Mouse (Mus musculus): ENCODE measurements at regions not wholly inside any gene's neighbourhood (a gene's known extent, or its start where the extent isn't known, plus 50 kb on each side); places are given as distances from the start of the nearest gene placed in this dataset.

- ATAC-seq (replicated peaks; ENCODE audit: insufficient number of reproducible peaks, low FRiP score, low TSS enrichment, low read depth) (no peak), DNase-seq (ENCODE audit: low spot score) (no peak)
- Histone ChIP-seq H3K27me3 (ENCODE audit: control insufficient read depth, insufficient read depth, low read length) (no peaks in the 10 kb centered on the region), H3K4me2 (ENCODE audit: low read depth, low read length) (no peak overlapping the region), H3K27ac (replicated peaks; ENCODE audit: low read depth, low read length) (no peak overlapping the region), H3K4me1 (ENCODE audit: control insufficient read depth, insufficient read depth, low read length) (no peaks in the 10 kb centered on the region), H3K9ac (replicated peaks; ENCODE audit: low read length) (no peak overlapping the region), H3K36me3 (replicated peaks; ENCODE audit: control insufficient read depth, insufficient read depth, low read depth, low read length) (no peaks in the 10 kb centered on the region), H3K9me3 (replicated peaks; ENCODE audit: control insufficient read depth, low read length) (no peaks in the 10 kb centered on the region), H3K4me3 (ENCODE audit: low read depth, low read length) (no peak overlapping the region)
- WGBS: 90% methylated on average over 9 of the region's 9 CpGs
Observed at GRCm38 (mm10) chr8:24338694-24339093, 387.0 kb downstream of the Adam3 start.

DNA sequence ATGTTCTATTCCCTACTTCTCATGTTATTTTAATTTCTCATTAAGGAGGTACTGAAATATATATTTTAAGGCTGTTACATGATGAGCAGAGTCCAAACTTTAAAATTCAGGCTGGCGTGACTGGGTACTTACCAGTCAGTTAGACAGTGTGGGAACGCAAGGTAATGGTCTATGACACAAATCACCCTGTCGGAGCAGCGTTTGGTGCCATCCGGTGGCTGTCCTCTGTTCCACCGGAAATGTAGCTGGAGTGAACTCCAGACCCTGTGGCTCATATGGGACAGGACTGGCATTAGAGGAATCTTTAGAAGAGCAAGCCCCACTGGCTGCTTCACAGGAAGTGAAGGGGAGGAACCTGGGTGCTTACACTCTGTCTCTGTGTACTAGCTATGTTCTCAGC lies 388.0 kb downstream of the Adam3 start:
- ATAC-seq (replicated peaks; ENCODE audit: insufficient number of reproducible peaks, low FRiP score, low TSS enrichment, low read depth): no peak
- Histone ChIP-seq H3K27me3 (ENCODE audit: control insufficient read depth, insufficient read depth, low read length) (no peaks in the 10 kb centered on the region), H3K36me3 (replicated peaks; ENCODE audit: control insufficient read depth, insufficient read depth, low read depth, low read length) (no peaks in the 10 kb centered on the region), H3K4me1 (ENCODE audit: control insufficient read depth, insufficient read depth, low read length) (no peaks in the 10 kb centered on the region), H3K4me2 (ENCODE audit: low read depth, low read length) (no peak overlapping the region), H3K4me3 (ENCODE audit: low read depth, low read length) (no peak overlapping the region), H3K9ac (replicated peaks; ENCODE audit: low read length) (no peak overlapping the region), H3K9me3 (replicated peaks; ENCODE audit: control insufficient read depth, low read length) (no peaks in the 10 kb centered on the region), H3K27ac (replicated peaks; ENCODE audit: low read depth, low read length) (no peak overlapping the region)
- 60% methylated on average over 6 of the region's 6 CpGs for WGBS
- peak; percentile 52 for DNase-seq (ENCODE audit: low spot score)

DNA sequence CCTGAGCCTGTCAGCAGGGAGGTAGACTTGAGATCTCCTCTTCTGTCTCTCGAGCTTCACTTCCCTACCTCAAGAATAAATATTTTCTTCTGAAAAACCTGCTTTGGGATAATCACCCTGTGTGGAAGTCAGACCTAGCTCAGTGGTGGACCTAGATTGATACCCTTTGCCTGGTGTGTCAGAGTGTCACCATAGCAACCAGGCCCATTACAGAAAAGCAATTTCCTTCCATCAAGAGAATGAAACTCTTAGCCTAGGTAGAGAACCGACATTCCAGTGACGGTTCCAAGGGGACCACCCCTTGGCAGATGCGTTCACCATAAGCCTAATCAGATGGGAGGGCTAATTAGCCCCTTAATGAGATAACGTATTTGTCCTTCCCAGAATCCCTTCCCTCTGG lies 389.9 kb downstream of the Adam3 start:
- Histone ChIP-seq H3K4me1 (ENCODE audit: control insufficient read depth, insufficient read depth, low read length) (no peaks in the 10 kb centered on the region), H3K4me3 (ENCODE audit: low read depth, low read length) (no peak overlapping the region), H3K27me3 (ENCODE audit: control insufficient read depth, insufficient read depth, low read length) (no peaks in the 10 kb centered on the region), H3K9ac (replicated peaks; ENCODE audit: low read length) (no peak overlapping the region), H3K36me3 (replicated peaks; ENCODE audit: control insufficient read depth, insufficient read depth, low read depth, low read length) (no peaks in the 10 kb centered on the region), H3K9me3 (replicated peaks; ENCODE audit: control insufficient read depth, low read length) (no peaks in the 10 kb centered on the region), H3K27ac (replicated peaks; ENCODE audit: low read depth, low read length) (no peak overlapping the region), H3K4me2 (ENCODE audit: low read depth, low read length) (no peak overlapping the region)
- ATAC-seq (replicated peaks; ENCODE audit: insufficient number of reproducible peaks, low FRiP score, low TSS enrichment, low read depth) (no peak), DNase-seq (ENCODE audit: low spot score) (no peak)
- WGBS: 52% methylated on average over 5 of the region's 5 CpGs

- Histone ChIP-seq H3K9ac (replicated peaks; ENCODE audit: low read length) (no peak overlapping the region), H3K4me1 (ENCODE audit: control insufficient read depth, insufficient read depth, low read length) (no peaks in the 10 kb centered on the region), H3K36me3 (replicated peaks; ENCODE audit: control insufficient read depth, insufficient read depth, low read depth, low read length) (no peaks in the 10 kb centered on the region), H3K4me3 (ENCODE audit: low read depth, low read length) (no peak overlapping the region), H3K9me3 (replicated peaks; ENCODE audit: control insufficient read depth, low read length) (no peaks in the 10 kb centered on the region), H3K27ac (replicated peaks; ENCODE audit: low read depth, low read length) (no peak overlapping the region), H3K4me2 (ENCODE audit: low read depth, low read length) (no peak overlapping the region), H3K27me3 (ENCODE audit: control insufficient read depth, insufficient read depth, low read length) (no peaks in the 10 kb centered on the region)
- 84% methylated on average over 4 of the region's 4 CpGs for WGBS
- DNase-seq (ENCODE audit: low spot score) (no peak), ATAC-seq (replicated peaks; ENCODE audit: insufficient number of reproducible peaks, low FRiP score, low TSS enrichment, low read depth) (no peak)
Observed at GRCm38 (mm10) chr8:24333705-24334104, 391.9 kb downstream of the Adam3 start.

DNA sequence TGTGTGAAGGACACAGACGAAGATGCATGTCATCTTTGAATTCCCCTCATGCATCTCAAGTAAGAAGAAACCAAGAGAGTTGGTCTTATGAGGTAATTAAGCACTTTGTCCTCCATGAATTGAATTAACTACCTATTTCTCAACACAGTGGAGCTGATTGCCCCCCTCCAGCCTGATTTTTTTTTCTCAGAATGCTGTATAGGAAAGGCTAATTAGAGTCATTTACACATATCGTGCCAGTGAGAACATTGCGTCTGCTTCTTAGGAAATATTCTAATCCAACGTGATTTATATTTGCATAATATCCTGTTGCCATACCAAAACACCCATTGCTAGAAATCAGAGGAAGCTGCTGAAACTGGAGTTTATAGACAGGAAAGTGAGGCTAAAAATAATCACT lies 414.8 kb downstream of the Adam3 start:
- Histone ChIP-seq H3K4me2 (ENCODE audit: low read depth, low read length) (no peak overlapping the region), H3K4me3 (ENCODE audit: low read depth, low read length) (no peak overlapping the region), H3K27ac (replicated peaks; ENCODE audit: low read depth, low read length) (no peak overlapping the region), H3K9me3 (replicated peaks; ENCODE audit: control insufficient read depth, low read length) (no peaks in the 10 kb centered on the region), H3K9ac (replicated peaks; ENCODE audit: low read length) (no peak overlapping the region), H3K4me1 (ENCODE audit: control insufficient read depth, insufficient read depth, low read length) (no peaks in the 10 kb centered on the region), H3K36me3 (replicated peaks; ENCODE audit: control insufficient read depth, insufficient read depth, low read depth, low read length) (no peaks in the 10 kb centered on the region), H3K27me3 (ENCODE audit: control insufficient read depth, insufficient read depth, low read length) (no peaks in the 10 kb centered on the region)
- ATAC-seq (replicated peaks; ENCODE audit: insufficient number of reproducible peaks, low FRiP score, low TSS enrichment, low read depth) (no peak), DNase-seq (ENCODE audit: low spot score) (no peak)
- 85% methylated on average over 4 of the region's 4 CpGs for WGBS

- no peak for ATAC-seq (replicated peaks; ENCODE audit: insufficient number of reproducible peaks, low FRiP score, low TSS enrichment, low read depth)
- 82% methylated on average over 1 of the region's 1 CpGs for WGBS
Observed at GRCm38 (mm10) chr8:24294565-24294964, 431.1 kb downstream of the Adam3 start.

DNA sequence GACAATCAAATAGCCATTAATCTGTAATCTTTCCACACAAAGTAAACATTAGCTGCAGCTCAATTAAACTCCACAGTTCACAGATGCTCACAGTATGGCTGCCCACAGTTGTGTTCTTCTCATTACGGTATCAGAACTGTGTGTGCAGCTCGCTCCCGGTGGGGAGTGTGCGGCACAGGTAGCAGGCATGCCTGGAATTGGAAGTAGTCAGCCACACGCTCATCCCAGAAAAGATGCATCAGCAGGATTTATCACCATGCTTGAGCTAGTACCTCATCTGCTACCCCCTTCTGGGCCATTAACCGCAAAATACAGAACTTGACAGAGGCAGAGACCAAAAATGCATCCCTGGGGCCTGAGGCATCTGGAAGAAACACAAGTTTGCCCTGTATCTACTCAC lies 437.8 kb downstream of the Adam3 start:
- H3K36me3 ChIP-seq (replicated peaks; ENCODE audit: control insufficient read depth, insufficient read depth, low read depth, low read length): no peaks in the 10 kb centered on the region
- H3K4me3 ChIP-seq (ENCODE audit: low read depth, low read length): no peak overlapping the region
- no peak overlapping the region for H3K4me2 ChIP-seq (ENCODE audit: low read depth, low read length)
- no peaks in the 10 kb centered on the region for H3K9me3 ChIP-seq (replicated peaks; ENCODE audit: control insufficient read depth, low read length)
- no peak overlapping the region for H3K9ac ChIP-seq (replicated peaks; ENCODE audit: low read length)
- H3K4me1 ChIP-seq (ENCODE audit: control insufficient read depth, insufficient read depth, low read length): no peaks in the 10 kb centered on the region
- no peak overlapping the region for H3K27ac ChIP-seq (replicated peaks; ENCODE audit: low read depth, low read length)
- H3K27me3 ChIP-seq (ENCODE audit: control insufficient read depth, insufficient read depth, low read length): no peaks in the 10 kb centered on the region
- DNase-seq (ENCODE audit: low spot score) (no peak), ATAC-seq (replicated peaks; ENCODE audit: insufficient number of reproducible peaks, low FRiP score, low TSS enrichment, low read depth) (no peak)
- 84% methylated on average over 6 of the region's 6 CpGs for WGBS

More at GRCm38 (mm10) chr8:24294565-24294964, 431.1 kb downstream of the Adam3 start:
- no peak for DNase-seq (ENCODE audit: low spot score)
- Histone ChIP-seq H3K27me3 (ENCODE audit: control insufficient read depth, insufficient read depth, low read length) (no peaks in the 10 kb centered on the region), H3K27ac (replicated peaks; ENCODE audit: low read depth, low read length) (no peak overlapping the region), H3K9me3 (replicated peaks; ENCODE audit: control insufficient read depth, low read length) (no peaks in the 10 kb centered on the region), H3K9ac (replicated peaks; ENCODE audit: low read length) (no peak overlapping the region), H3K36me3 (replicated peaks; ENCODE audit: control insufficient read depth, insufficient read depth, low read depth, low read length) (no peaks in the 10 kb centered on the region), H3K4me1 (ENCODE audit: control insufficient read depth, insufficient read depth, low read length) (no peaks in the 10 kb centered on the region), H3K4me3 (ENCODE audit: low read depth, low read length) (no peak overlapping the region), H3K4me2 (ENCODE audit: low read depth, low read length) (no peak overlapping the region)

- Histone ChIP-seq H3K27ac (replicated peaks; ENCODE audit: low read depth, low read length) (no peak overlapping the region), H3K36me3 (replicated peaks; ENCODE audit: control insufficient read depth, insufficient read depth, low read depth, low read length) (no peaks in the 10 kb centered on the region), H3K4me3 (ENCODE audit: low read depth, low read length) (no peak overlapping the region), H3K9ac (replicated peaks; ENCODE audit: low read length) (no peak overlapping the region), H3K4me1 (ENCODE audit: control insufficient read depth, insufficient read depth, low read length) (no peaks in the 10 kb centered on the region), H3K27me3 (ENCODE audit: control insufficient read depth, insufficient read depth, low read length) (no peaks in the 10 kb centered on the region), H3K4me2 (ENCODE audit: low read depth, low read length) (no peak overlapping the region), H3K9me3 (replicated peaks; ENCODE audit: control insufficient read depth, low read length) (no peaks in the 10 kb centered on the region)
- DNase-seq (ENCODE audit: low spot score) (no peak), ATAC-seq (replicated peaks; ENCODE audit: insufficient number of reproducible peaks, low FRiP score, low TSS enrichment, low read depth) (no peak)
- WGBS: 88% methylated on average over 2 of the region's 2 CpGs
Observed at GRCm38 (mm10) chr8:24284966-24285365, 440.7 kb downstream of the Adam3 start.
